Mouse (Mus musculus): ENCODE results near the gene Cecr2.

DNA sequence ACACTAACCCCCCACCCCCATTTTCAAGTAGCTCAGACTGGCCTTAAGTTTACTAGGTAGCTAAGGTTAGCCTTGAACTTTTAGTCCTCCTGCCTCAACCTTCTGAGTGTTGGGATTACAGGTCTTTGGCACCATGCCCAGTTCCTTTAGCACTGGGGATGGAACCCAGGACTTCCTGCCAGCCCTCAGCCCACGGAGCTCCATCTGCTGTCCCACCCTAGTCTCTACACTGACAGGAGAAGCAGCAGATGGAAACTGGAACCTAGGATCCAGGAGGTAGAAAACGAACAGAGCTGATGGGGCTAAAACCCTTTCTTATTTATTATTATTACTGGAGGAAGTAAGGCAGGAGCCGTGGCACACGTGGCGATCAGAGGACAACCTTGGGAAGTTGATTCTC, 48.6 kb upstream of the Cecr2 start:
- TF ChIP-seq CTCF (IDR thresholded peaks at IDR 0.05; ENCODE audit: low read depth) = peak; percentile 28
- no peak for TF ChIP-seq EP300 (IDR thresholded peaks at IDR 0.05; ENCODE audit: low read depth)

Data from liver, postnatal 0 days (tissue).